Mouse (Mus musculus): ENCODE measurements around the gene Ifnb1.

- TF ChIP-seq CTCF (IDR thresholded peaks at IDR 0.05; ENCODE audit: borderline replicate concordance, insufficient read depth, low read length) (no peak), POLR2A (IDR thresholded peaks at IDR 0.05; ENCODE audit: low read depth, low read length) (no peak)
Measured at GRCm38 (mm10) chr4:88476084-88476483, 46.5 kb downstream of the Ifnb1 start.

Measured in embryonic fibroblast, embryonic 13.5 days (primary cell).